1 mouse cellular context compared by ENCODE assay signal in the genomic region with DNA sequence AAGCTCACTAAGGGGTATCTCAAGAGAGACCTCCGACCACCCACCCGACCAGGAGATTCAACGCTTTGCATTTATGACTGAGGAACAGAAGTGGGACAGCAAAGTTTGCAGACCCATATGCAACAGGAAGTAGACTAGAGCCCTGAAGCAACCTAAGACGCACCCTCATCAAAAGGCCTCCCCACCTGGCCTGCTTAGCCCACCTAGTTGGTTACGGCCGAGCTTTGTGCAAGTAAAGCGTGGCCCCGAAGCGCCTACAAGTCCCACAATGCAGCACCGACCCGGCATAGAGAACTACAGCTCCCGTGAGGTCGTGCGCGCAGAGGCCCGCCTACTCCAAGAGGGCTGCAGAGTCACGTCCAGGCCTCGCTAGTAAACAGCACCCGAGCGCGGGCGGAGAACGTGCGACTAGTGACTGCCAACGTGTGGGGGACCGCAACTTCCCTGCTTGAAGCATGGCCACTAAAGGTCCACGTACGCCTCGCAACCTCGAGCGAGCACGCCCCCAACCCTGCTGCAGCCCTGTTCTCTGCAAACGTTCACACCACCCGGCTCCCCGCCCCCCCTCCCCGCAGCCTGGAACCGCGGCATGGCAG.
A peak's percentile ranks its signal among the peaks of the same experiment; 100 is the strongest.
TF ChIP-seq lines count a peak whose summit lies in the region.

No protein-coding gene starts in this region.

TF ChIP-seq in CH12.LX, 34 proteins besides CTCF, POLR2A, EP300 and RAD21 (continued from another document):
- TF ChIP-seq GABPA (IDR thresholded peaks at IDR 0.05; ENCODE audit: insufficient replicate concordance, low read depth, low read length) (peak; percentile 86; the same call in 1 of the 2 replicates), USF2 (conservative IDR thresholded peaks at IDR 0.05; ENCODE audit: low read depth, low read length) (no peak), BHLHE40 (IDR thresholded peaks at IDR 0.05; ENCODE audit: low read depth, low read length) (peak; percentile 97), TBP (conservative IDR thresholded peaks at IDR 0.05; ENCODE audit: low read depth, low read length) (peak; percentile 85), NELFE (IDR thresholded peaks at IDR 0.05; ENCODE audit: low read depth, low read length) (peak; percentile 88), MEF2A (IDR thresholded peaks at IDR 0.05; ENCODE audit: borderline replicate concordance, low read depth, low read length) (peak; percentile 80), ZC3H11A (IDR thresholded peaks at IDR 0.05; ENCODE audit: low read depth, low read length) (no peak), SIN3A (IDR thresholded peaks at IDR 0.05; ENCODE audit: low read length) (peak; percentile 96), CHD1 (IDR thresholded peaks at IDR 0.05; ENCODE audit: low read depth, low read length) (0 out of 2 replicates have a peak, but pooled peaks have one; percentile 57), KAT2A (IDR thresholded peaks at IDR 0.05; ENCODE audit: insufficient replicate concordance, low read length) (peak; percentile 98; the same call in 1 of the 2 replicates), MXI1 (IDR thresholded peaks at IDR 0.05; ENCODE audit: low read depth, low read length) (peak; percentile 86; the same call in 1 of the 2 replicates), ZKSCAN1 (IDR thresholded peaks at IDR 0.05; ENCODE audit: borderline replicate concordance, low read depth, low read length) (peak; percentile 22; the same call in 1 of the 2 replicates), PAX5 (IDR thresholded peaks at IDR 0.05; ENCODE audit: low read length) (no peak), MAFK (IDR thresholded peaks at IDR 0.05; ENCODE audit: insufficient replicate concordance, low read length) (peak; percentile 57; the same call in 1 of the 2 replicates), ZNF384 (IDR thresholded peaks at IDR 0.05; ENCODE audit: low read depth, low read length) (peak; percentile 32; the same call in 1 of the 2 replicates), CHD2 (IDR thresholded peaks at IDR 0.05; ENCODE audit: low read length) (peak; percentile 72), JUN (IDR thresholded peaks at IDR 0.05; ENCODE audit: insufficient read depth, low read depth, low read length) (no peak), IRF4 (IDR thresholded peaks at IDR 0.05; ENCODE audit: low read depth, low read length) (peak; percentile 74), NRF1 (IDR thresholded peaks at IDR 0.05; ENCODE audit: low read depth, low read length) (peak; percentile 65), ETS1 (conservative IDR thresholded peaks at IDR 0.05; ENCODE audit: low read depth, low read length) (peak; percentile 58), MAZ (IDR thresholded peaks at IDR 0.05; ENCODE audit: low read depth, low read length) (peak; percentile 77), ELF1 (IDR thresholded peaks at IDR 0.05; ENCODE audit: low read depth, low read length) (peak; percentile 77), E2F4 (IDR thresholded peaks at IDR 0.05; ENCODE audit: insufficient replicate concordance, low read depth, low read length) (peak; percentile 34; the same call in 1 of the 2 replicates), POLR2AphosphoS2 (IDR thresholded peaks at IDR 0.05; ENCODE audit: low read depth, low read length) (peak; percentile 95), MYC (IDR thresholded peaks at IDR 0.05; ENCODE audit: low read depth, low read length) (peak; percentile 91), ZMIZ1 (IDR thresholded peaks at IDR 0.05; ENCODE audit: low read depth, low read length) (peak; percentile 97), RCOR1 (conservative IDR thresholded peaks at IDR 0.05; ENCODE audit: low read depth, low read length) (peak; percentile 49; the same call in 1 of the 2 replicates)
TF ChIP-seq in CH12.LX: peak in this region for 28.
